Mouse (Mus musculus): ENCODE data around the gene Tnfrsf25. TPM values are rescaled to one million over a fixed set of nuclear protein-coding genes. Genes with fewer than 3 reads are reported as not detected.
A peak's percentile ranks its signal among the peaks of the same experiment; 100 is the strongest.

Tnfrsf25 gene
- polyA plus RNA-seq, 1 experiment from 2014 or later: 1.5 TPM

DNA sequence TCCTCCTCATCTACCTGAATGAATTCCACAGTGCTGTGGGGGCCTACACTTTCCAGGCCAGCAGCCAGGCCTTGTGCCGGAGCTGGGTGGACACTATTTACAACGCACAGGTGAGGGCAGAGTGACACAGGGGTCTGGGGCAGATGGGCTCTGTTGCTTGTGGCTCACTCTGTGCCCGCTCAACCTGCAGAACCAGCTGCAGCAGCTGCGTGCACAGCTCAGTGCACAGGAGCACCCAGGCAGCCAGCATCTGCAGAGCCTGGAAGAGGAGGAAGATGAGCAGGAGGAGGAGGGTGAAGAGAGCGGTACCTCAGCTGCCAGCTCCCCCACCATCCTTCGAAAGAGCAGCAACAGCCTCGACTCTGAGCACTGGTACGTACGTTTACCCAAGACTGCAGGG lies 3.4 kb upstream of the Tnfrsf25 start:
- H3K27me3 ChIP-seq (replicated peaks; ENCODE audit: control insufficient read depth, insufficient read depth, low read length): peaks cover 23% of the 10 kb centered on the region
- no peak for ATAC-seq
- H3K4me1 ChIP-seq (replicated peaks; ENCODE audit: control insufficient read depth, insufficient read depth, low read length): peaks cover 13% of the 10 kb centered on the region

DNA sequence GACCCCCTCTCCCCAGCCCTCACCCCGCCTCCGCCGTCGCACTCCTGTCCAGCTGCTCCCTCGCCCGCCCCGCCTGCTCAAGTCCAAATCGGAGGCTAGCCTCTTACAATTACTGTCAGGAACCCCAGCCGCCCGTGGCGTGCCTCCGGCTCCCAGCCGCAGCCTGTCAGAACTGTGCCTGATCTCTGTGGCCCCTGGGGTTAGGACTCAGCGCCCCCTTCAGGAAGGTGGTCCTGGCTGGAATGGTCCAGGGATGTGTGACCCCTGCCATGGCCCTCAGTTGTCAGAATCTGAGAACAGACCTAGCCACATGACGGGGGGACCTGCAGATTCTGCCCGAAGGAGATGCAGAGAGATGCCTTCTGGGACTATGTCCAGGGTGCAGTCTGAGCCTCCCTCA lies 1.7 kb upstream of the Tnfrsf25 start:
- H3K9ac ChIP-seq (replicated peaks; ENCODE audit: low read depth, low read length): no peak overlapping the region
- 70% methylated on average over 16 of the region's 16 CpGs for WGBS
- H3K27me3 ChIP-seq (replicated peaks; ENCODE audit: control insufficient read depth, insufficient read depth, low read length): peaks cover 40% of the 10 kb centered on the region
- H3K27ac ChIP-seq (ENCODE audit: low read length): no peak overlapping the region
- H3K4me1 ChIP-seq (replicated peaks; ENCODE audit: control insufficient read depth, insufficient read depth, low read length): no peaks in the 10 kb centered on the region; the same call in 1 of the 2 replicates
- no peaks in the 10 kb centered on the region for H3K36me3 ChIP-seq (ENCODE audit: control insufficient read depth, insufficient read depth)
- no peak overlapping the region for H3K4me3 ChIP-seq (replicated peaks; ENCODE audit: low read length)
- no peak overlapping the region for H3K4me2 ChIP-seq (ENCODE audit: low read length)
- no peaks in the 10 kb centered on the region for H3K9me3 ChIP-seq (ENCODE audit: control insufficient read depth, low read length)
- no peak for ATAC-seq

More for the DNA sequence above, 3.4 kb upstream of the Tnfrsf25 start:
- WGBS: 86% methylated on average over 9 of the region's 9 CpGs
- no peak overlapping the region for H3K27ac ChIP-seq (ENCODE audit: low read length)
- no peaks in the 10 kb centered on the region for H3K9me3 ChIP-seq (ENCODE audit: control insufficient read depth, low read length)
- H3K4me3 ChIP-seq (replicated peaks; ENCODE audit: low read length): no peak overlapping the region
- no peak overlapping the region for H3K9ac ChIP-seq (replicated peaks; ENCODE audit: low read depth, low read length)
- no peaks in the 10 kb centered on the region for H3K36me3 ChIP-seq (ENCODE audit: control insufficient read depth, insufficient read depth)
- no peak overlapping the region for H3K4me2 ChIP-seq (ENCODE audit: low read length)

DNA sequence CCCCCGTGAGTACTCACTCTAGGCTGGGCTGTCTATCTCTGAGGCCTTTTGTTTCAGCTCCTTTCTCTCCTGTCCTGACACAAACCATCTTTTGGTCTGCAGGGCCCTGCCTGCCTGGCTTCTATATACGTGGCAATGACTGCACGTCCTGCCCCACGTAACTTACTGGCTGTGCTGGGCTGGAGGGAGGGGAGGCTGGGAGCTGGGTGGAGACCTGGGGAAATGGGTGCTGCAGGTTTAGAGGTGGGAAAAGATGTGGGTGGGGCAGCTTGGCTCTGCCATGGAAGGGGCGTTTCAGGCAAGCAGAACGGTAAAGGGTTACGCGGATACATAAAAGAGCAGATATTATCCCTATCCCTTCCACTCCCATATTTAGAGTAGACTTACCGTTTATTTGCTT lies 1.8 kb downstream of the Tnfrsf25 start:
- Histone ChIP-seq H3K27ac (ENCODE audit: low read length) (no peak overlapping the region), H3K4me3 (replicated peaks; ENCODE audit: low read length) (no peak overlapping the region), H3K4me1 (replicated peaks; ENCODE audit: control insufficient read depth, insufficient read depth, low read length) (peaks cover 16% of the 10 kb centered on the region), H3K9ac (replicated peaks; ENCODE audit: low read depth, low read length) (no peak overlapping the region), H3K9me3 (ENCODE audit: control insufficient read depth, low read length) (no peaks in the 10 kb centered on the region), H3K36me3 (ENCODE audit: control insufficient read depth, insufficient read depth) (no peaks in the 10 kb centered on the region), H3K4me2 (ENCODE audit: low read length) (no peak overlapping the region), H3K27me3 (replicated peaks; ENCODE audit: control insufficient read depth, insufficient read depth, low read length) (peaks cover 74% of the 10 kb centered on the region)
- ATAC-seq: no peak
- 69% methylated on average over 9 of the region's 9 CpGs for WGBS

DNA sequence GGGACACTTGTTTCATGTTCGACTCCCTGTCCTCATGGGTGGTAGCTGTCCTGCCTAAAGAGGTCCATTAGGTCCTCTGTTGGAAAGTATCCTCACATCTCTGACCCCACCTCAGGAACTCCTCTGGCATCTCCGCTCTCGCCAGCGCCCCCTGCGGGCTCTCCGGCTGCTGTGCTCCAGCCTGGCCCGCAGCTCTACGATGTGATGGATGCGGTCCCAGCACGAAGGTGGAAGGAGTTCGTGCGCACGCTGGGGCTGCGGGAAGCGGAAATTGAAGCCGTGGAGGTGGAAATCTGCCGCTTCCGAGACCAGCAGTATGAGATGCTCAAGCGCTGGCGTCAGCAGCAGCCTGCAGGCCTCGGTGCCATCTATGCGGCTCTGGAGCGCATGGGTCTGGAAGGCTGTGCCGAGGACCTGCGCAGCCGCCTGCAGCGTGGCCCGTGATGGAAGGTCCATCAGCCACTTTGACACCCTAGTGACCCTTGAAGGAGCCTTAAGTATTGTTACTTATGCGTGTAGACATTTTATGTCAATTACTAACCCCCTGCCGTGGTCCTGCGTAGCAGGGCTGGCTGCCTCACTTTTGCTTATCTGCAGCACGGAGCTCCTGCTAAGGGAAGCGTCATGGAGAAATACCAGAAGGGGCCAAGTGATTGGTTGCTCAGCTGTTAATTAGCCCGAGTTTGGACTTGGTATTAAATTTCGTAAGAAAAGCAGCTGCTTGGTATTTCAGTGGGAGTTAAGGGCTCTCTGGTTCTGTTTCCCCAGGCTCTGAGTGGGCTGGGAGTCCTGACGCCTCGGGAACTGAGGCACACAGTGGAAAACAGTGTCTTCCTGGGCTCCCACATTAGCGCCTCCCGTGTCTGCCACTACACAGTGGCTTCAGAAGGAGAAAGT lies 3.9 kb downstream of the Tnfrsf25 start:
- ATAC-seq: no peak
- H3K4me3 ChIP-seq (replicated peaks; ENCODE audit: low read length): peak overlapping the region; percentile 11; the same call in 1 of the 2 replicates
- peak overlapping the region; percentile 31 for H3K4me2 ChIP-seq (ENCODE audit: low read length)
- no peaks in the 10 kb centered on the region for H3K36me3 ChIP-seq (ENCODE audit: control insufficient read depth, insufficient read depth)
- H3K9me3 ChIP-seq (ENCODE audit: control insufficient read depth, low read length): no peaks in the 10 kb centered on the region
- no peak overlapping the region for H3K9ac ChIP-seq (replicated peaks; ENCODE audit: low read depth, low read length)
- peaks cover 93% of the 10 kb centered on the region for H3K27me3 ChIP-seq (replicated peaks; ENCODE audit: control insufficient read depth, insufficient read depth, low read length)
- H3K27ac ChIP-seq (ENCODE audit: low read length): no peak overlapping the region
- 3% methylated on average over 39 of the region's 39 CpGs for WGBS
- peaks cover 16% of the 10 kb centered on the region for H3K4me1 ChIP-seq (replicated peaks; ENCODE audit: control insufficient read depth, insufficient read depth, low read length)

DNA sequence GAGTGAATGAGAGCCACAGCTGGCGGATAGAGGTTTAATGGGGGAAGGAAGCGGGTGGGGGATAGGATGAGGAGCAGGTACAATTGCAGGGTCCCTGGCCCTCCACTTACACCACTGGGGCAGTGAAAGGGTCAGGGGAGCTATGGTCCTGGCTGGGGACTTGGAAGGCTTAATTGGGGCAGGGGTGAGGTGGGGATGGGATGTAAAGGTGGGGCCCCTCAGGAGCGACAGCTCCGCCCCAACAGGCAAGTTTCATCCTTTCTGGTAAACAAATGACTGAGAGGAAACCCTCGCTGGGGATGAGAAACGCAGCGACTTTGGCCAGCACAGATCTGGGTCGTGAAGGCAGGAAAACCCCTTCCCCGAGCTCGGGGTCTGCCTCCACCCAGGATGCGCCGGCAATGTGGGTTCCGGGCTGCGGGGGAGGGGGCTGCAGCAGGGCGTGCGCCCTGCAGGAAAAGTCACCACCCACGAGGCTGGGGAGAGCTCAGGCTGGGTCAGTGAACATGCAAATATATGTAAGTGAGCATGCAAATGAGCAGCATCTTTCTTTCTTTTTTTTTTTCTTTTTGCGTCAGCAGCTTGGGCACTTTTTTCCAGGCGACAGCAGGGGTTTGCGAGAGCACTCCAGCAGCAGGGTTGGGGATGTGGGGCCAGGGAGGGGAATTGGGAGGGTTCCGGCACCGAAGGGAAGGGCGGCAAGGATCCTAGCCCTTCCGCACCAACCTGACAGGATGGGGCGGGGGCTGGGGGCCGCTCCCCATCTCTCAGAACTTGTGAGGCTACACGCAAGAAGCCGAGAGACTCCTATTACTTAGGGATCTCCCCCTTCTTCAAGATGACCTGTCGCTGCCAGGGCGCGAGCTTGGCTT lies 4.8 kb downstream of the Tnfrsf25 start:
- Histone ChIP-seq H3K4me1 (replicated peaks; ENCODE audit: control insufficient read depth, insufficient read depth, low read length) (peaks cover 19% of the 10 kb centered on the region), H3K9me3 (ENCODE audit: control insufficient read depth, low read length) (no peaks in the 10 kb centered on the region), H3K4me3 (replicated peaks; ENCODE audit: low read length) (0 out of 2 replicates have a peak overlapping the region, but pooled peaks have one; percentile 4), H3K27me3 (replicated peaks; ENCODE audit: control insufficient read depth, insufficient read depth, low read length) (peaks cover 93% of the 10 kb centered on the region), H3K9ac (replicated peaks; ENCODE audit: low read depth, low read length) (no peak overlapping the region), H3K27ac (ENCODE audit: low read length) (no peak overlapping the region), H3K36me3 (ENCODE audit: control insufficient read depth, insufficient read depth) (no peaks in the 10 kb centered on the region), H3K4me2 (ENCODE audit: low read length) (peak overlapping the region; percentile 28)
- ATAC-seq: no peak
- WGBS: 1% methylated on average over 31 of the region's 31 CpGs

DNA sequence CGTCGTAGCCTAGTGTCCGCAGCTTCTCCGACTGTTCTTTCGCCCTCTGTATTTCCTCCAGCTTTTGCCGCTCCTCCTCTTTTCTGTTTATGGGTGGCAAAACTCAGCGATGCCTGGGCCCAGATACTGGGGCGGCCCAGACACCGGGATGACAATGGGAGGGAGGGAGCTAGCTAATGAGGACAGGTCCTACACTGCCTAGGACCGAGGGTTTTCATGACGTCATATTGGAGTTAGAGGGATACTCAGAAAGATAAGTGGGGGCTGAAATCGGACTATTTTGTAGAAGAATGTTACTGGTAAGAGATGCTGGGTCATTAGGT lies 5.4 kb downstream of the Tnfrsf25 start:
- WGBS: 2% methylated on average over 12 of the region's 12 CpGs
- H3K4me3 ChIP-seq (replicated peaks; ENCODE audit: low read length): no peak overlapping the region
- peaks cover 95% of the 10 kb centered on the region for H3K27me3 ChIP-seq (replicated peaks; ENCODE audit: control insufficient read depth, insufficient read depth, low read length)
- H3K9ac ChIP-seq (replicated peaks; ENCODE audit: low read depth, low read length): no peak overlapping the region
- no peak overlapping the region; the same call in 1 of the 2 replicates for H3K4me2 ChIP-seq (ENCODE audit: low read length)
- no peaks in the 10 kb centered on the region for H3K9me3 ChIP-seq (ENCODE audit: control insufficient read depth, low read length)
- H3K36me3 ChIP-seq (ENCODE audit: control insufficient read depth, insufficient read depth): no peaks in the 10 kb centered on the region
- ATAC-seq: no peak; the same call in 1 of the 2 replicates
- H3K4me1 ChIP-seq (replicated peaks; ENCODE audit: control insufficient read depth, insufficient read depth, low read length): peaks cover 25% of the 10 kb centered on the region
- H3K27ac ChIP-seq (ENCODE audit: low read length): no peak overlapping the region

DNA sequence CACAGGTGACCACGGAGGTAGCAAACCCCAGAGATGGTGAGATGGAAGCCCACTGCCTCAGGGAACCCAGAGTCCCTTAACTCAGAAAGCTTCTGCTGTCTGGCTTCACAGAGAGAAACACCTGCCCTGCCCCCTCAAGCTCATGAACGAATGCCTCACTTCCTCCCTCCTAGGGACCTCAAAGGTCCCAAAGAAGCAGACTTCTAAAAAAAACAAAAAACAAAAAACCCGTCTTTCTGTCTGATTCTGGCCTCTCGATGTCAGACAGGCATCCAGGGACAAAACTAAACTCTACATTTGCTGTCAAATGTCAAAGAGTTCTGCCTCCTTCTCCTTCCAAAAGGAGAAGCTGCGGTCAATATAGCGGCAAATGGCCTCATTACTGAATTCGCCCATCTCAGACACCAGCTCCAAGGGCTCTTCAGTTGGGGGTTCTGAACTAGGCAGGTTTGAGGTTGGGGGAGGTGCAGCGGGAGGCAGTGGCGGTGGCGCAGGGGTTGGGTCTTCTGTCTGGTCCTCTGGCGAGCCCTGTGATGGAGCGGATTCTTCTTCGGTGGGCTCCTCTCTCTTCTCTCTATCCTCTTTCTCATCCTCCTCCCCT lies 8.7 kb downstream of the Tnfrsf25 start:
- Histone ChIP-seq H3K4me1 (replicated peaks; ENCODE audit: control insufficient read depth, insufficient read depth, low read length) (peaks cover 29% of the 10 kb centered on the region), H3K4me3 (replicated peaks; ENCODE audit: low read length) (no peak overlapping the region), H3K9ac (replicated peaks; ENCODE audit: low read depth, low read length) (no peak overlapping the region), H3K27ac (ENCODE audit: low read length) (no peak overlapping the region), H3K27me3 (replicated peaks; ENCODE audit: control insufficient read depth, insufficient read depth, low read length) (peaks cover 97% of the 10 kb centered on the region), H3K4me2 (ENCODE audit: low read length) (no peak overlapping the region), H3K9me3 (ENCODE audit: control insufficient read depth, low read length) (no peaks in the 10 kb centered on the region), H3K36me3 (ENCODE audit: control insufficient read depth, insufficient read depth) (no peaks in the 10 kb centered on the region)
- ATAC-seq: no peak
- 10% methylated on average over 13 of the region's 13 CpGs for WGBS

DNA sequence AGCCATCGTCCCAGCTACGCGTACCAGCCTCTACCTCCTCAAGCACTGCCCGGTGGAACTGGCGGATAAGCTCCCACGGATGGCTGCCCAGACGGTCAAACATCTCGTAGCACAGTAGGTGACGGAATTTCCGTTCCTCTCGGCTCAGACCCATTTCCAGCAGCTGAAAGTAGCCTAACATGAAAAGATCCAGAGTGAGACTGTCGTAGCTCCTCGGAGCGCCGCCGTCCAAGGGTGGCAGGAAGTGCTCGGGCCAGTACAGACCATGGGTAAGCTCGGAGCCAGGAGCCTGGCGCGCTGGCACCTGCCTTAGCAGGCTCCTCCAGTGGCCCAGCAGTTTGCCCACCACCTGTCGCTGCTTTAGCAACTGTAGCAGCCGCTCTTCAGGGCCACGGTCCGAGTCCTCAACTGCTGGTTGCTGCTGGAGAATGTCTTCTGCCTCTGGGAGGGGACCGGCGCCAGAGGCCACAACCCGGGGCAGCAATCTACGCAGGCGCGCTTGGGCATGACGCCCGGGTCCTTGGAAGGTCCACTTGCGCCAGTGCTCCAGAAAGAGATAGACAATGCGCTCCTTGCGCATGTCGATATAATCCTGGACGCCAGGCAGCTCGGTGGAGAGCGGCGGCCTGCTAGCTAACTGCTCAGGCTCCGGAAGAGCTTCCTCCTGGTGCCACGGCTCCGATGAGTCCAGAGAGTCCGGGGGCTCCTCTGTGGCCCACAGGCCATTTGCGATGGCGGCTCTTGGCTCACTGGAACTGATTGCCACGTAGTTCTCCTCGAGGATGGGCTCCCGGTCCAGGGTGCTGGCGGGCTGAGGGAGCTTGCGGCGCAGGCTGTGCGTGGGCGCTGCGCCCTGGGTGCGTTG lies 9.7 kb downstream of the Tnfrsf25 start:
- H3K27me3 ChIP-seq (replicated peaks; ENCODE audit: control insufficient read depth, insufficient read depth, low read length): peaks cover 97% of the 10 kb centered on the region
- peak overlapping the region; percentile 41 for H3K4me2 ChIP-seq (ENCODE audit: low read length)
- no peak for ATAC-seq
- H3K27ac ChIP-seq (ENCODE audit: low read length): no peak overlapping the region
- peaks cover 24% of the 10 kb centered on the region for H3K4me1 ChIP-seq (replicated peaks; ENCODE audit: control insufficient read depth, insufficient read depth, low read length)
- 0 out of 2 replicates have a peak overlapping the region, but pooled peaks have one; percentile 29 for H3K9ac ChIP-seq (replicated peaks; ENCODE audit: low read depth, low read length)
- H3K4me3 ChIP-seq (replicated peaks; ENCODE audit: low read length): peak overlapping the region; percentile 27
- H3K9me3 ChIP-seq (ENCODE audit: control insufficient read depth, low read length): no peaks in the 10 kb centered on the region
- H3K36me3 ChIP-seq (ENCODE audit: control insufficient read depth, insufficient read depth): no peaks in the 10 kb centered on the region
- 2% methylated on average over 56 of the region's 56 CpGs for WGBS

Measured in forebrain, embryonic 16.5 days (tissue).